Mouse (Mus musculus) cerebellum, postnatal 14 days (tissue): ENCODE measurements at regions not wholly inside any gene's neighbourhood (a gene's known extent, or its start where the extent isn't known, plus 50 kb on each side); places are given as distances from the start of the nearest gene placed in this dataset.
A peak's percentile ranks its signal among the peaks of the same experiment; 100 is the strongest.

Source experiments
- DNase-seq, 2 experiments: peaks; one replicate each; pipeline ENCODE4 v3.0.0; 2021; ENCODE audit warnings: mixed read lengths in 2 of 2

DNA sequence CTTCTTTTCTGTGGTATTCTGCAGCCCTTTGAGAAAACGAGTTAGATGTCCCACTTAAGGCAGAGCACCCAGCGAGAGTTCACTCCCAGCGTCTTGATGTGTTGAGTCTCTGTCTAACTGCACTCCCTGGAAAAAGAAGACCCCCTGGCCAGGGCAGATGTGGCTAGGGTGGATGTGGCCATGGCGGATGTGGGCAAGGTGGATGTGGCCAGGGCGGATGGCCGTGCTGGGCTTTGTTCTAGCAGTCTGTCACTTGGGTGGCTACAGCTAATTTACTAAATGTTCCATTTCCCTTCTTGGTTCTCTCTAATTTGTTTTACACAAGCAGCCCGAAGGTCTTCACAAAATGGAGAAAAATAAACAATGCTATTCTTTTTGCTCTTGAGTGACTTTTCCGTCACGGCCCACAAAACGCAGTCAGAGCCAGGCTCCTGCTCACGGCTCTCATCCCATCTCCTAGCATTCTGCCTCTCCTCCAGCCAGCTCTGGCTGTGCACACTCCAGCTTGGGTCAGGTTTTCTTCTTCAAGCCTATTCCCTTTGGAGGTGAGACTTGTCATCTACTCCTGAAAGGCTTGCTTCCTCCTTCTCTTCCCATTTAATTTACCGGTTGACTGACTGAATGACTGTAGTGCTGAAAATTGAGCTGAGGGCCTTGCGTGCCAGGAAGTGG is 173.4 kb upstream of the Ccdc122 start:
- no peak for DNase-seq

DNA sequence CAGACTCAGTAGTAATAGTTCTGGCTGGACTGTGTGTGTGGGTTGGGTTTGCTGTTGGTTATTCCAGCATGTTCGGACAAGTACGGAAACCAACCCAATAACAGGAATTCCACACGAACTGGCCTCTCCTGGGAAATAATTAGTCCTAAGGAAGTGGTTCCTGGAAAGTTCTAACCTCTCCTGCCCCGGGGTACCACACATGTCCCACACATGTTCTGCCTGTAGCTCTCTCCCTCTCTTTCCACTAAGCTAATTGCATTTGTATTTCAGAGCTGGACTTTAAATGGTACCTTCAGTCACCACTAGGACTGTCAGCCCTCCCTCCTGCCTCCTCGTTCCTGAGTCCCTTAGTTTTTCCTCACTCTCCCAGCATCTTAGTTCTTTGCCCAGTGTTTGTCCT is 178.2 kb upstream of the Ccdc122 start:
- DNase-seq: no peak

DNA sequence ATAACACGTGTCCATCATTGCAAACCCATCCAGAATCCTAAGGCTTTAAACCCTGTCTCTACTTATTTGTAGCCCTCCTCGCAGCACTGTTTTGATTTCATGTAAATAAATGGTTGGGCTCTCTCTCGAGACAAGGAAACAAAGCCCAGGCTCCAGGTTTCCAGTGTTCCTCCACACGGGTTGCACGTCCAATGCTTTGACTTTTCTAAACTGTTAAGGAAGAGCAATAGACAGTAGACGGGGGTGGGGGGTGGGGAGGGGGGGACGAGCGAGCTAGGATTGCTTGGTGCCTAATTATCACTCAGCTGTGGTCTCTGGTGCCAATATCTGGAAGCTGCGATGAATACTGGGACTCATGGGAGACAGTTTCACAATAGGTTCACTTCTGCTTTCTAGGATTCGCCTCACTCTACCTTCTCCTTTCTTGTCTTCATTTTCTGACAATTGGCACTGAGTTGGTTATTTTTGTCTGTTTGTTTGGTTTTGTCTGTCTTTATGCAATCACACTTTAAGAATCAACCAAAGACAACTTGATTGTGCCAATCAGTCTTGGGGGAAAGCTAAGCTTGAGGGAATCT is 179.3 kb upstream of the Ccdc122 start:
- no peak for DNase-seq

DNA sequence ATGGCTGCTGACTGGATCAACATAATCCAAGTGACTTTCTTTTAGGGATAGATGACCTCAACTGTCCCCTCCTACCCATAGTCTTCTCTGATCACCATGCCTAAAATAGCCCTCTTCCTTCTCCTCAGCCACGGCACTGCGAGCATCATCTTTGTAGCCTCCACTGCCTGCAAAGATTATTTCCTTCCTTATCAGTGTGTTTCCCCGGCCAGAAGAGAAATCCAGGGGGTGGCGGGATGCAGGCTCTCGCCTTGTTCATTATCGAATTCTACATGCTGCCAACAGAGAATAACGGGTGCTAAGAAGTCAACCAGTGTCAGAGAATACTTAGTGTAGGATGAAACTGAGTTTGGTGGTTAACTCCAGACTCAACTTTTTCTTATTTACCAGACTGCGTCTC is 180.0 kb upstream of the Ccdc122 start:
- no peak for DNase-seq

DNA sequence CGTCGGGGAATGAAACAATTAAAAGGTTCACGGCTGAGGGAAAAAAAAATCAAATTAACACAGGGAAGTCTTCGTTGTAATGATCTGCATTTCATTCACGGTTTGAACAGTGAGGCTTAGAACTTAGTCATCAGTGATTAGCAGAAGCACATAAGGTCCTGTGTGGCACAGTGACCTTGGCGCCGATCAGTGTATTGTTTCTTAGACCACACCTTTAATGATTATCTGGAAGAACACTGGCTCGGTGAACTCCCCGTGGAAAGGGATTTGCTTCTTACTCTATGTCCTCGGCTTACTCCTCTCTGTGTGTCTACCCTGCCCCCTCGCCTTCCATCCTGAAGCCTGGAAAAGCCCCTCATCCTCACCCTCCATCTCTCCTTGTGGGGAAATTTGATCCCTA is 181.6 kb upstream of the Ccdc122 start:
- DNase-seq: no peak

DNA sequence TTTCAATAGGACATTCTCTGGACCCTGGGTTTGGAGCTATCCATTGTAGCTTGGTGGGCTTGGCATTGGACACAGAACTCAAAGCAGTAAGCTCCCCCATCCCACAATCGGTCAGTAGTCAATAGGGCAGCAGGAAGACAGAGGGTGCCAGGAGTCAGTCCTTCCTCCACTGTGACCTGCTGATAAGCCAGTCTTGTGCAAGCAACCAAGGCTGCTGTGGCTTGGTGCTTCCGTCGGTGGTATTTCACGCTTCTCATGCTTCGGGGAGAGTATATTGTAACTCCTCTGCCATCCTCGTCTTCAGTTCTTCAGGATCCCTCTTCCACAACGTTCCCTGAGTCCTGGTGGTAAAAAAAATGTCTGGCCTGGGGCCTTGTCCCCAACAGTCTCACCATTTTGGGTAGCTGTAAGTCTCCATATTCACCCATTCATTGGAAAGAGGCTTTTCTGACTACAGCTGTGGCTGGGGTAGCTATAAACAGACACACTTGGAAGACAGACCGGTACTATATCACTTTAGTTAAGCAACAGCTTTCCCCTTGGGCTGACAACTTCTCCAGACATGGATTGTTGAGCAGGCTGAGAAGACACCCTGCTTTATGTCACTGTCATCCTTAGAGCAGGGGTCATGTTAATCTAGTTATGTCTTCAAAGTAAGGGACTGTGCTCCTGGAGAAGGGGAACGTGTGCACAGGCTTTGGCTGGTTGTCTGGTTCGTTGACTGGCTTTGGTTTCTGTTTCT is 184.9 kb upstream of the Ccdc122 start:
- no peak for DNase-seq

DNA sequence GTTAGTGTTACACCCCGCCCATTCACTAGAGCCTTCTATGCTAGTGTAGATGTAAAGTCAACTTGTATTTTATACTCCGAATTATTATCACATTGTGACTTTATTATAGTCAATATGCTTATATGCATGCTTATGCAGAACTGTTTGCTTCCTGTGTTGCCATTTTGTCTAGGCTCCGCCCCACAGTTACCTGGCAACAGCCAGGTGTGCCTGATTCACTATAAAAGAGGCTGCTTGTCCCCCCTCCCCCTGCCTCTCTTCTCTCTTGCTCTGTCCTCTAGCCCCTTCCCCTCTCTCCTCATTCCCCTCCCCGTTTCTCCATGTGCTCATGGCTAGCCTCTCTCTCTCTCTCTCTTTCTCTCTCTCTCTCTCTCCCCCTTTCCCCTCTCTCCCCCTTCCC is 185.9 kb upstream of the Ccdc122 start:
- DNase-seq: no peak

DNA sequence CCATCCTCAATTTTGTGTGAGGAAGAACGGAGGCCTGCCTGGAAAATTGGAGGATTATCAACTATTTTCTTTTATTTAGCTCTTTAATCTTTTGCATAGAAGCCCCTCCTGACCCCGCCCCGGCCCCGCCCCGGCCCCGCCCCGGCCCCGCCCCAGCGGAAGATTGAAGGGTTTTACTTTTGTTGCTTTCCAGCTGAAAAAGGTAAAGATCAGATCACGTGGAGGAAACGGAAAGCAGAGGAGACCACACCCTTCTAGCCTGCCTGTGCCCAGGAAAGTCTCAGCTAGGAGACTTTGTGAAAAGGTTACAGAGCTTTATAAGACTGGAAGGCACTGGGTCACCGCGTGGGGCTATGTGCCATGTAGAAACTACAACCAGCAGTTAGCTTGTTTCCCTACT is 186.5 kb upstream of the Ccdc122 start:
- DNase-seq: no peak

DNA sequence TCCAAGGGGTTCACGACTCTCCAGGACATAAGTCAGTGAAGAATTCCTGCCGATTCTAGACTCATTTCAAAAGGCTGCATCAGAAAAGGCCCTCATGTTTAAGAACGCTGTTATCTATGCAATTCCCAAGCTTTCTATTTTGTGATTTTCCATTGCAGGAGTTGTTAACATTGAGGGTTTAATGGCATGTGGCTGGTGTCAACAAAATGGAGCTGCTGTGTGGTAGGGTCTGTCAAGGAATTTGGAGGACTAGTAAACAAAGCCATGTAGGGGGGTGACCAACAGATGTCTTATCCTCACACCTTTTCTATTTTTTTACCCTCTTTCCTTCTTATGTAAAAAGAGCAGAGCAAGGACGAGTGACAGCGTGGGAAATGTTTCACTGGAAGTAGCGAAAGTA is 186.9 kb upstream of the Ccdc122 start:
- no peak for DNase-seq

DNA sequence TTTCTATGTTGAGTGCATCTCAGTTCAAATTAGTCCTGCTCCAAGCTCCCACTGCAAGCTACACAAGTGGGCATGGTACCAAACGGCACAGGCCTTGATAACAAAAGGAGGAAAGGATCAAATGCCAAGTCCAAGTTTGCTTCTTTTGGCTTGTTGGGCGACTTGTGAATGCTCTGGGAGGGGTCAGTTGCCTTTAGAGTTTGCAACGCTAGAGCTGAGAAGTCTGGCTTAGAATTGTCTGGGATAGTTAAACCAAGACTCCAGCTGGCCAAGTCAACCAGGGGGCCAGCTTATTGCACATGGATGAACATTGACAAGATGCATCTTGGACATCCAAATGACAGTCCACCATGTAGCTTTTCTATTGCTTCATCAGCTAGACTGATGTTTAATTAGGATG is 187.5 kb upstream of the Ccdc122 start:
- DNase-seq: peak; percentile 31 to 50

DNA sequence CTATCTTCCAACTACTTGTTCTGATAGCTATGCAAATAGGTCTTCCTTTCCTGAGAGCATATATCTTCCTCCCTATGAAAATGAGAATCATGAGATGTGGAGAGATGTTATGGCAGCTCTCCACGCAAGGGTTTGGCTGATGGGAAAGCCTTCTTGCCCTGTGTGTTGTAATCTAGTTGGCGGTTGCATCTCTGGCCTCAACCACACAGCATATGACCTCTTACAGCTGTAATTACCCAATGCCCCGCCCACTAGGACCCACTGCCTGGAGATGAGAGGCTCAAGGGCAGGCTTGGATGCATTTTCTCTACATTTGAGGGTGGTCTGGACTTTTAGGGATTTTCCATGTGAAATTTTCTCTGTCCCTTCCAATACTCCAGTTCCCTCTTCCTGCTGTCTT is 190.9 kb upstream of the Ccdc122 start:
- DNase-seq: no peak

DNA sequence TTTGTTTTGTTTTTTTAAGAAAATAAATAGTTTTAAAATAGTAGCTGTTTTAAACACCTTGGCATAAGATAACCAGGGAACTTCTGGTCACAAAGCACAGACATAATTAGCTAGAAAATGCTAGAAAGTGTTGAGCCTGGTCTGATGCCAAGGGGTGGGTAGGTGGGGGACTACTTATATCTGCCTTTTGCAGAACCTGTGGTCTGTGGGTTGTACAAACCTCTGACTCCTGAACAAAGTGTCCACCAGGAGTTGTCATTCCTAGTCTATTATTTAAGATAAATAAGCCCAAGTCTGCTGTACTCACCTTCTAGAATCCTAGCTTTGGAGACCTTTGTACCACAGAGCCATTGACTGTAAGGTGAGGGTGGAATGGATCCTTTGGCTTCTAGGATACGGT is 191.9 kb upstream of the Ccdc122 start:
- DNase-seq: no peak

DNA sequence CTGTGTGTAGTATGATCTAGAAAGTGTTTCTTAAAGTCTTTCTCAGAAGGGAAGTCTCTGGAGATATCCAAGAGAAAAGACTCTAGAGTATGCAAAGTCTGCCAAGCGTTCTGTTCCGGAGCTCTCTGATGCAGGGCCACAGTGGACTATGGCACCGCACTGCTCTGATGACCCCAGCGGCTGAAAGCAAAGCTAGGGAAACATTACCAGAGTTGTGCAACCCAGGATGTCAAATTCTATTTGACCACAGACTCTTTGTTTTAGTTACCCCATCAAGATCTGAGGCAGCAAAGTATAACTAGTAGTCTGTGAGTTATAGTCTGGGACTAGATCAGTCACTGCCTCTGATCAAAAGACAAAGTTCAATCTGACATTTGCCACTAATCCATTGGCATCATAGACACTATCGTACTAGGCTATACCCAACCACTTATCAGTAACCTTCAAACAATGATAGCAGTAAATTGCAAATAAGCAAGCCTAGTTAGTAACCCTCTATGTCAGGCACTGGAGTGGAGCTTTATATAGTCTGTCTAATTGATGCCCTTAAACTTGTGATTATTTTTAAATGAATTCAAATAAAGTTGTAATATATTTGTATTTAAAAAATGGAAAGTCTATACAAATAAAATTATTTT is 198.9 kb upstream of the Ccdc122 start:
- no peak for DNase-seq

DNA sequence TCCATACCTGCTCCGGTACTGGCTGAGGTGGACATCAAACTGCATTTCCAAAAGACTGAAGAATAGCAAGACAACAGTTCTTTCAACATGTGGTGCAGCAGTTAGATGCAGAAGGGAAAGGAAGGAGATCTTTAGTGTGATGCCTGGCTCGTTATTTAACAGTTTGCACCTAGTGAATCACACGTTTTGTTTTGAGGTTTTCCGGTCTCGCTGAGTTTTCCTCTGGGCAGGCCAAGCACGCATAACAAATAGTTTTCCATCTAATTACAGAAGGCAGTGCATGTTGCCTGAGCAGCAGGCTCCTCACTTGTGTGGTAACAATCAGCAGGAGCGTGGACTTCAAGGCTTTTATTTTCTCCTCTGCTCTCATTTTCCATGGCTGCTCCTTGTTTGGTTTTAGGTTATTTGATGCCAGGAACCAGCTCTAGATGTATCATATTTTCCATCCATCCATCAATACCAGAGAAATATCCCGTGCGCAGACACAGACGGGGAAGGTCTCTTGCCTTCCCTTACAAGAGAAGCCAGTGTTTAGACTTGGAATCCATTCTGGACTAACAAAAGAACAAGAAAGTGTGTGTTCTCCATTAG is 199.6 kb upstream of the Ccdc122 start:
- DNase-seq: no peak

DNA sequence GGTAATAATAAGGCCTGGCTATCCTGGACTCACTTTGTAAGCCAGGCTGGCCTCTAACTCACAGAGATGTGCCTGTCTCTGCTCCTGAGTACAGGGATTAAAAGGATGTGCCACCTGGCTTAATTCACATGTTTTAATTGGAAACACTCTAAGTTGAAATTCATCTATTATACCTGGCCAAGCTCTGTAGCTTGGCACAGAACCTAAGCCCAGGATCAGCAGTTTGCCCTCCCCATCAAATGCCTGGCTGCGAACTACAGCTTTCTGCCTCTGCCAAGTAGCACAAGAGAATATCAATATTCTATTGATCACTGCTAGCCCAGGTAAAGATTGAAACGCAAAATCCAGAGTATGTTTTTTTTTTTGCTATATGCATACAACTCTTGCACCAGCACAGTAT is 200.3 kb upstream of the Ccdc122 start:
- no peak for DNase-seq

DNA sequence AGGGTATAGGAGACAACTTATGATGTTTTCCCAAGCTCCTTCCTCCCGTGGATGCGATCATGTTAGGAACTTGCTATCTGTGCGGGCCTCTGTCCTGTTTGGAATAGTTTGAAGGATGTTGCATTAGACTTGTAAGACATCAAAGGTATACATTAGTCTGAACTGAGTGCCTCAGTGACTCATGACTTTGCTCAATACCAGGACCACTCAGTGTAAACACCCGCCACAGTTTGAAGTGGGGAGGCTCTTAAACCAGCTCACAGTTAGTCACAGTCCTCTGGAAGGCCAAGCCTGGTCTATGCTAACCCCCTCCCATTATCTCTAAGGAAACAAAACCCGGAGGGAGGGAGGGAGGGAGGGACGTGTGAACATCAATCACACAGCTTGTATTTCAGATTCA is 202.5 kb upstream of the Ccdc122 start:
- no peak for DNase-seq

DNA sequence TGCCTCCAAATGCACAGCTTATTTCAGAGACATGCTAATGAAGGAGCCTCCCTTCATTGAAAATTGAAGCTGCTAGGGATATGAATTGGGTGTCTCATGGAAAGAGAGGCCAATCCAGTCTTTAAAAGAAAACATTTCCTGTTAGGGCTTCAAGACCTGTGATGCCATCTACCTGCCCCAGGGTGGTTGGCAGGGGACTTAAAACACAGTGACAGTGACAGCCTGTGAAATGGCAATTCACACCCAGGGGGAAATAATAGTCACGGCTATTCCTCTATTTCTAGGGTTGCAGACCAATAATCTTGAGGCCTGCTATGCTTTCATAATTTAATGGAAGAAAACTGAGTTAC is 207.4 kb upstream of the Ccdc122 start:
- peak; percentile 28 to 61 for DNase-seq

DNA sequence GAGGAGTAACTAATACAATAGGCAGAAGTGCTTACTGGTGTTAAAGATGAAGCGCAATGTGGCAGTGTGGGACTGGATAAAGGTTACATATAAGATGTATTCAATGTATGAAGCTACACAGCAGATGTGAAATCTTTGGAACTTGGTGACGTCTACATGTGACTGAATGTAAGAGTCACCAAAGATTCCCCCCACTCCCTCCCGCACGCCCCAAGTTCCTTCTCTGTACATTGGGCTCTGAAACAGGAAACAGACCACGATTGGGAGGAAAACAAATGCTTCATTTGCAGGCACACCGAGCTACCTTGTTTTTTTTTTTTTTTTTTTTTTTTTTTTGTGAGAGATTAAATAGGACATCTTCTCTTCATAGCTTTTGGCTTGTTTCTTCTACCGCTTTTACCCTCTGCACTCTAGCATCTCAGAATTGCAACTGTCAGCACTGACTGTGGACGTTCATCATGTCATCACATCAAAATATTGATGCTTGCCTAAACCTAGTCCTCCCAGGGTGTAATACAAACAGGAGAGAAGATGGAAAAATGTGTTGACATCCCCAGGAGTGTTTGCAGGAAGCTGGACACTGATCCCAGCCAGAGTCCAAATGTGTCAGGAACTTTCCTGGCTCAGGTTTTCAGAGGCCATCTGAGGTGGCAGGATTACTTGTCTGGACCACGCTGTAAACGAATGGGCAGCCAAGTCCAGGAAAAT is 208.0 kb upstream of the Ccdc122 start:
- DNase-seq: peak in 1 of 2 experiments; percentile 24

DNA sequence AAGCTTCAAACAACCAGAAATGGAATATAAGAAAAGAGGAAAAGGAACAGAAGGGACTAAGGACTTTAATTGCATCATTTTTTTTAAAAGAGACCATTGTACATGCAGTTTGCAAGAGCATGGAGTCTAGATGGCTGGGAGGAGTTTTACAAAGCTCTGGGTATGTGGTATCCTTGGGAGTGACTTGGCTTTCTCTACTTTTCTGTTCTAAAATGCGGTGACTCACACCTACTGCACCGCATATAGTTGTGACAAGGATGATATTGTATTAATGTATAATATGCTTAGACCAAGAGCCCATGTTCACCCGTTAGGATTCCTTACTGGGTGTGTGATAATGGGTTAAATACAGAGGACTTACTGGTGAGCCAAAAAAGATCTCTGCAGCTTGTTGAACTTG is 212.5 kb upstream of the Ccdc122 start:
- DNase-seq: no peak

DNA sequence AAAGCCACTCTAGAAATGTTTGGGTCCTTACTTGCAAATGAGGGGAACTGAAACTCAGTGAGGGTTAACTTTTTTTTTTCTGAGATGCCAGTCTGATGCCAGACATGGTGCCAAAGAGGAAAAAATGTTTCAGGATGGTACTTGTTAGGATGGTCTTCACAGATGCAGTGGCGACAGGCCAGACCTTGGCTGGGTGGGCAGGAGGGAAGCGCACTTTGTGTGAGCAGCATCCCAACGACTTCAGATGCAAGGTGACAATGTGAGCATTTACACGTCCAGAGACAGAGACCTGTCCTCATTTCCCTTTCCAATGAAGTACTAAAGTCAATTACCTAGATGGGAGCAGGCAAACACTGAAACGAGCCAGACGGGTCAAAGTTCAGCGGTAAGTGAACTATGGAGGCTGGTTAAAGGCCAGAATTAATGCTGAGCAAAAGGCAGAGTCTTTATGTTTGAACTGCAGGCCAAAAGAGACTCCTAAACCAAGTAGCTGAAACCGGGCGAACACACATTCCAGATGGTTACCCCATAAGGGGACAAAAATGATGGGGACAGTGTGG is 213.7 kb upstream of the Ccdc122 start:
- DNase-seq: no peak

DNA sequence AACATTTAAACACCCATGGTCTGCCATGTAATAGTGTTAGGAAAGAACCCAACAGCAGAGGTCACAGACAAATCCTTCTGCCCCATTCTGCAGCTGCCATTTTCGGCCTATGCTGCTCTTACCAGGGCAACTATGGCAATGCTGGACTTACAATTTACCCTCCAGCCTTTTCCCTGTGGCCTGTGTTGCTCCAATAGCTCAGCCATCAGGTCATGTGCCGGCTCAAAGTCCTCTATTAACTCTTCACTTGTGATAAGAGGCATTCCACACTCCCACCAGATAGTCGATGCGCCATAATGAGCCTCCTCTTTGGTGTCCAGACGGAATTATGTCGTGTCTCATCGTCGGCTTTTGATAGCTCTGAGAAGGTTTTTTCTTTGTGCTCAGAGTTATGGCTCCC is 214.7 kb upstream of the Ccdc122 start:
- no peak for DNase-seq

DNA sequence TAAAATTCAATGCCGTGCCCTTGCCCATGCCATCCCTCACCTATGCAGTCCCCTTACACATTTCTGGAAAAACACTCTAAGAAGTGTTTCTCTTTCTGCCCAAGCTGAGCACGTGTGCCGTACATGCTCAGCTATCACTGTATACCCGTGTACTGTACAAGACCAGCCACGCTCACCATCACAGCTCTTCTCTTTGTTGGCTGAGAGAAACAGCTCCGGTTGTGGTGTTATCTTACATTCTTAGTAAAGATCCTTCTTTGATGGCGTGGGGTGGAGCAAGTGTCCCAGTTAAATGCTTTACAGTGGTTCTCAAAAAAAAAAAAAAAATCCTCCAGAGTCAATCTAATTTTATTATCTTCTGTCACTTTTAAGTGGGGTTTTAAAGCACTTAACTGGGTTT is 215.1 kb upstream of the Ccdc122 start:
- no peak for DNase-seq

DNA sequence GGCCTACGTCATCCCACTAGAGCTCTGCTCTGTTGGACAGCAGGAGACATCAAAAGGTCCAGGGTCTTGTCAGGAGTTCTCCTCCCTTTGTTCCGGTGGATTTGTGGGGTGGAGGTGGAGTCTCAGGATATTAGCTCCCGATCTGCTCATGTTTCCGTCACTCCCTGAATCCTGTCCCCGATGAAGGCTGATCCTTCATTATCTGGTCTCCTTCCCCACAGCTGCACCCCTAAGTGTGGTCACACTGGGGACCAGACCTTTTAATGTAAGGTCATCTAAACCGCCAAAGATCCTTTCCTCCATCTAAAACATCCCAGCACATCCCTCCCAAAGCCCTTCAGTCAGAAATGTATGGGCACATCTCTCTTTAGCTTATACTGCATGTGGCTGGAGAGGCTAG is 215.6 kb upstream of the Ccdc122 start:
- DNase-seq: no peak
